Mouse (Mus musculus) cortical plate, adult 2 months (tissue): ENCODE data around the gene Slc38a10.

Source experiments
- CTCF ChIP-seq: fragments of 200-500 bp; IDR thresholded peaks from 2 replicates; pipeline ENCODE4 v1.5.1; 2011; ENCODE audit warnings: mild to moderate bottlenecking, control low read depth, low read length; ENCODE audit not compliant: insufficient read depth; ENCODE audit errors: extremely low read depth
- POLR2A ChIP-seq: fragments of 200-500 bp; IDR thresholded peaks from 2 replicates; pipeline ENCODE4 v1.6.1; 2011; ENCODE audit warnings: mild to moderate bottlenecking, low read length, control low read depth; ENCODE audit not compliant: insufficient read depth; ENCODE audit errors: extremely low read depth

DNA sequence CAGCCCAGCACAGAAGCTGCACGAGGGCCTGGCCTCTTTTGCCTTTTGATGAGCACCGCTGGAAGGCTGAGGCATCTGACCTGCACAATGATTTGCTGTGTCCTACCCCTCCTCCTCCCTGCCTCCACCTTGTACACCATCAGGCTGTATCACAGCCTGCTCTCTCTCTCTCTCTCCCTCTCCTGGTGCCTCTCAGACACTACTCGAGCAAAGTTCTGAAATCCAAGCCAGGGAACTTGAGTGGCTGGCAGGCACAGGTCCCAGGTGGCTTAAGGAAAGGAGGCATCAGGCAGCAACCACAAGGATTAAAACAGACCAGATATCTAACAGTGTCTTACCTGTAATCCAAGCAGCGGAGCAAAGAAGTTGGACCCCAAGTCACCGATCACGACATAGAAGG is 10.9 kb downstream of the Slc38a10 start:
- TF ChIP-seq CTCF (no peak), POLR2A (no peak)
